Mouse (Mus musculus): ENCODE data around the gene Scd2. TPM values are rescaled to one million over a fixed set of nuclear protein-coding genes. Genes with fewer than 3 reads are reported as not detected.
"Not testable (repeated sequence)": the region's sequence is repeated elsewhere in the genome, so short reads cannot be mapped to it uniquely, and the experiment has no call there.

Gene Scd2
- total RNA-seq, 2 experiments from 2014 or later = 9.4 to 18.9 TPM

DNA sequence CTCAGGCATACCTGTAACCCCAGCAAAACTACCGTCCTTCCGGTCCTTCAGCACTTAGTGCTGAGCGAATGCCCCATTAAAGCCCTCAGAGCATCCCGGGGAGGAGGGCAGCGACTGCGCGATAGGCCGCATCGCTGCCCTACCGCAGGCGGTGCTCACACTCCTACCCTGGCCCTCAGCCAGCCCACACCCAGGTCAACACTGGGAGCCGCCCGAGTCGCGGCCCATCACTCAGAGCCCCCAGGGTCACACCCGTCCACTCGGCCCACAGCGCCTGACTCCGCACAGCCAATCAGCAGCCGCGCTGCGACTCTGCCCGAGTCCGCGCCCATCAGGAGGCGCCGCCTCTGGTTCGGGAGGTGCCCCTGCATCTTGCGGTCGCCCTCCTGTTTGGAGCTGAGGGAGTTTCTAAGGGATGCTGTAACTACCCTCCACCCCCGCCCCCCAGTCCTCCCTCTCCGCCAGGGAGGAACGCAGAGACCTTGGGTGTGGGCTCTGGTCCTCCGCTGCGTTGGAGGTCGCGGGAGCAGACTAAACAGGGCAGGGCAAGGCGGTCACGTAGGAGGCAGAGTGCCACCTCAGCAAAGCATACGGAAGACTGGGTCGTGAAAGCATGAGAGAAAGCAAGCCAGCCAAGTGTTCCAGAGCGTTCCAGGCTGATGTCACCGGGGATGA lies 26.5 kb upstream of the Scd2 start:
- peak; percentile 98 for ATAC-seq (replicated peaks; ENCODE audit: low FRiP score, poor library complexity, severe bottlenecking)

DNA sequence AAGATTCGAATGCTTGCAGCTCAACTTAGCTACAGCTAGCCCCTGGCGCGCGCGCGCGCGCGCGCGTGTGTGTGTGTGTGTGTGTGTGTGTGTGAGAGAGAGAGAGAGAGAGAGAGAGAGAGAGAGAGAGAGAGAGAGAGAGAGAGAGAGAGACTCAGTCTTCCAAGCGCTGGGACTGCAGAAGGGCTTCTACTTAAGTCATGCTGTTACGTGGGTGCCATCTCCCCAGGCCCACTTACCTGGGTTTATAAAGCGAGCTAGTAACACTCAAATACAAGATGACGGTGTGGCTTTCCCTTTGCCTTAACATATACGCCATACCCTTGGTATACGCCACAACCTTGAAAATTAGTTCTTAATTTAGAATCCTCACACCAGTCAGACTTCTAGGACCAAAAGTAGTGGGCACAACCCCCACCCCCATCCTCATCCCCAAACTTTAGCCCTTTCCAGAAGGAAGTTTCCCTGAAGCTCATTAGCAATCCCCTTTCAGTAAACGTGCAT lies 25.9 kb upstream of the Scd2 start:
- ATAC-seq (replicated peaks; ENCODE audit: low FRiP score, poor library complexity, severe bottlenecking) = no peak

DNA sequence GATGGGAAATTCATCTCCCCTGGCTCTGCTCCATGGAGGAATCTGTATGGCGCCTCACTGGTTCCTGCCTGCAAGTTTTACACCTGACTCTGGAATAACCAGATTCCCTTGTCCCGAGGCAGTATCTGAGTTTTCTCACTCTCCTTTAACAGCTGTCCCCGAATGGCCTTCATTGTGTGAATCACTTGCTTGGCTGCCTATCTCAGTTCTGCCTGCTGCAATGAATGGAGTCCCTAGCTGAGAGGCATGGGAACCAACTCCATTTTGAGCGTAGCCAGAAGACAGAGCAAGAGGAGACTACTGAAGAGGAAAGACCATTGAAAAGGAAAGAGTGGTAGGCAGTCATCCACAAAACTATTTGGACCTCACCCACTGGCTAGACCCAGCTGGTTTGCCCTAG lies 19.8 kb upstream of the Scd2 start:
- no peak for ATAC-seq (replicated peaks; ENCODE audit: low FRiP score, poor library complexity, severe bottlenecking)

DNA sequence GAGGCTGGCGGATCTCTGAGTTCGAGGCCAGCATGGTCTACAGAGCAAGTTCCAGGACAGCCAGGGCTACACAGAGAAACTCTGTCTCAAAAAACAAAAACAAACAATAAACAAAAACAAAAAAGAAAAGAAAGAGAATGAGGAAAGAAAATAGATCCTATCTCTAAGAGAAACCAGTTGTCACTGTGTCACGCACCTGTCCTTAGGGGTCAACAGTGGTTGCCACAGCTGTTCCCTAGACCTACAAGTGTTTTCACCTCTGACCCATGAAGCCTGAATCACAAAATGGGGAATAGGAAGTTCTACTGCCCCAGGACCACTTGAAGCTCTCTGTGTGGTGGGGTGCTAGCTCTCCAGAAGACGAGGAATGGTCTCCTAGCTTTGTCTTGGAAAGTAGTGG lies 19.0 kb upstream of the Scd2 start:
- no peak for ATAC-seq (replicated peaks; ENCODE audit: low FRiP score, poor library complexity, severe bottlenecking)

DNA sequence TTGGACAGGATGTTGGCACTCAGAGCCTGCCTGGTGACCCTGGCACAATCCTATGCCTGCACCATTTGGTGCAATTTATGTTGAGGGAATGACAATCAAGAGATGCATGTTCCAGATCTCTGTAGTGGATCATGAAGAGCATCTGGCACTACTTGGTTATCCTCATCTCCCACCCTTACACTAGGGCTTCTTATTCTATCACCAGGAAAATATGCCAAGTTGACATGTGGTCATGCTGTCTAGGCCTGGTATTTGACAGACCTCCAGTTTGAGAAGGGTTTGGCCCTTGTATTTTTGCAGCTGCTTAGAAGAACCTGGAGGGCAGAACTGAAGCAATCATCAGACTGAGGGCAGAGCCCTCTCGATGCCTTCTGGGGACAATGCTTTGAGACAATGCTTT lies 18.1 kb upstream of the Scd2 start:
- no peak for ATAC-seq (replicated peaks; ENCODE audit: low FRiP score, poor library complexity, severe bottlenecking)

DNA sequence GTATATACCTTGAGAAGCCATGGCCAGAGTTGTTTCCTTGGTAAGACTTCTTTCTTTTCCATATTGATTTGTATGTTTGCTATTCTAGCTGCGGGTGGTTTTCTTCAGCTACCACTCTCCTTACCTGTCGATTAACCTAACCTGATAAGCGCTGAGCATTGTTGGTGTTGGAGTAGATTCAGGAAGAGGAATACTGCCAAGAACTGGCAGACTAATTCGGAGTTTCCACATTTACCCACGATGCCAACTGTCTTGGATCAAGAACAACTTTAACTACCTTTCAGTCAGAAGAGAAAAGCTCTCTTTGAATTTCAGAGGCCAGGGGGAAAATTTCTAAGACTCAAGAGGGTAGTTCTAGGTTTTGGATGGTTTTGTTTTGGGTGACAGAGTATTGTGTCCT lies 16.6 kb upstream of the Scd2 start:
- no peak for ATAC-seq (replicated peaks; ENCODE audit: low FRiP score, poor library complexity, severe bottlenecking)

DNA sequence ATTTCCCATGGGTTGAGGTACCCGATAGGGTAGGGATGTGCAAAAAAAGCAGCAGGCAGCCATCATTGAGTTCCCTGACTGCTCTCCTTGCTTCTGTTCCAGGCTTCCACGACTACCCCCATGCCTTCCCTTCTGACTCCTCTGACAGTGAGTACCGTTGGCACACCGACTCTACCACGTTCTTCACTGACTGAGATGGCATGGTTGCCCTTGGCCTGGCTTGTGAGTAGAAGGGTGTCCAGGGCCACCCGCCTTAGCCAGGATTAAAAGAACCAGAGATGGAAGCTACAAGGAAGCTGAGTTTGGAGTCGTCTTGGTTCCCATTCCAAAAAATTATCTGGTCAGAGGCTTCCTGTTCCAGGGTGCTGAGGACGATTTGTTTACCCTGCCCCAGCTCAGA lies 15.5 kb upstream of the Scd2 start:
- no peak for ATAC-seq (replicated peaks; ENCODE audit: low FRiP score, poor library complexity, severe bottlenecking)

DNA sequence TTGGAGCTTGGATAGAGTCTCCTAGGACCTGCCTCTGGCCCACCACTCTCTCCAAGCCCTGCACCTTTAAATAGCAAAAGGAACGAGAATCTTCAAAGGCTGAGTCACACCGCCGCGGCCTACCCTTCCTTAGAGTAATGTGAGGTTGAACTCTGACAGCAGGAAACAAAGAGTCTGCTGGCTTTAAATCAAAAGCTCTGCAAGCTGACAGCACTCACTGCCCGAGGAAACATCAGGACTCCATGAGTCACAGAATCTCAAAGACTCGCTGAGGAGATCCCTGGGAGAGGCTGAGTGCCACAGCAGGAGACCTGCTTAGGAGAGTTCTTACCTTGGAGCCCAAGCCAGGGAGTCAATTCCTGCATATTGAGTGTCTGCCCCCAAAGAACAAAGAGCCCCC lies 12.7 kb upstream of the Scd2 start:
- no peak for ATAC-seq (replicated peaks; ENCODE audit: low FRiP score, poor library complexity, severe bottlenecking)

DNA sequence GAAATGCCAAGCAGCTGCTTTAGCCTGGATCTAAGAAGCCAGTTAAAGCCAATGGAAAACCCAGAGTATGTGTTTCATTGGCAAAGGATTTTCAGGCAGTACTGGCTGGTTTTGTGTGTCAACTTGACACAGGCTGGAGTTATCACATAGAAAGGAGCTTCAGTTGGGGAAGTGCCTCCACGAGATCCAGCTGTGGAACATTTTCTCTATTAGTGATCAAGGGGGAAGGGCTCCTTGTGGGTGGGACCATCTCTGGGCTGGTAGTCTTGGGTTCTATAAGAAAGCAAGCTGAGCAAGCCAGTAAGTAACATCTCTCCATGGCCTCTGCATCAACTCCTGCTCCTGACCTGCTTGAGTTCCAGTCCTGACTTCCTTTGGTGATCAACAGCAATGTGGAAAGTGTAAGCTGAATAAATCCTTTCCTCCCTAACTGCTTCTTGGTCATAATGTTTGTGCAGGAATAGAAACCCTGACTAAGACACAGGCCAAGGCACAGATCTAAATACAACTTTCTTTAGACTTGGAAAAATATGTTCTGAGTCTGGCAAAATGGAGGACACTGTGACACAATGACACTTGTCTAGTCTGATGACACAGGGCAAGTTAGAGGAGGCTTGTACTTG lies 11.5 kb upstream of the Scd2 start:
- ATAC-seq (replicated peaks; ENCODE audit: low FRiP score, poor library complexity, severe bottlenecking) = not testable (repeated sequence)

DNA sequence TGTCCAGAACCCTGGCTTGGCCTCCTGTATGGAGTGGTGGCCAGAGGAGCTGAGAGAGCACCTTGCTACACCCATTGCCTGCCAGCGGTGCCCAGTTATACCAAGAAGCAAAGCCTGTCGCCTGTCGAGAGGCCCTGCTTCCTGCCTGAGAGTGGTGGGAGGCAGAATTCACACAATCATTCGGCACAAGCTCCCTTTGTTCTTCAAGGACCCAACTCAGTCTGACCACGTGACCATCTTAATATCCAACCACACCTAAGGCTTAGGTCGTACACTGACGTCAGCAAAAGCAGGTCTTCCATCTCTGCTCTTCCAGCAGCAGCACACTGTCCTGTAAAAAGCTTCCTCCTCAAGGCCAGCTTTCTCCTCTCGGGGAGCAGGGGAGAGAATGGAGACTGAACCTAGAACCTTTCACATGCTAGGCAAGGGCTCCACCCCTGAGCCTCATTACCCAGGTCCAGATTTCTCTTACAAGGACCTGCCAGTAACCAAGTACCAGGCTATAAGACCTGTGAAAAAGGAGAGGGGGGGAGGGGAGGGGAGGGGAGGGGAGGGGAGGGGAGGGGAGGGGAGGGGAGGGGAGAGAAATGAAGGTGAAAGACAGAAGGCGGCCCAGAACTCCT lies 10.8 kb upstream of the Scd2 start:
- no peak for ATAC-seq (replicated peaks; ENCODE audit: low FRiP score, poor library complexity, severe bottlenecking)

DNA sequence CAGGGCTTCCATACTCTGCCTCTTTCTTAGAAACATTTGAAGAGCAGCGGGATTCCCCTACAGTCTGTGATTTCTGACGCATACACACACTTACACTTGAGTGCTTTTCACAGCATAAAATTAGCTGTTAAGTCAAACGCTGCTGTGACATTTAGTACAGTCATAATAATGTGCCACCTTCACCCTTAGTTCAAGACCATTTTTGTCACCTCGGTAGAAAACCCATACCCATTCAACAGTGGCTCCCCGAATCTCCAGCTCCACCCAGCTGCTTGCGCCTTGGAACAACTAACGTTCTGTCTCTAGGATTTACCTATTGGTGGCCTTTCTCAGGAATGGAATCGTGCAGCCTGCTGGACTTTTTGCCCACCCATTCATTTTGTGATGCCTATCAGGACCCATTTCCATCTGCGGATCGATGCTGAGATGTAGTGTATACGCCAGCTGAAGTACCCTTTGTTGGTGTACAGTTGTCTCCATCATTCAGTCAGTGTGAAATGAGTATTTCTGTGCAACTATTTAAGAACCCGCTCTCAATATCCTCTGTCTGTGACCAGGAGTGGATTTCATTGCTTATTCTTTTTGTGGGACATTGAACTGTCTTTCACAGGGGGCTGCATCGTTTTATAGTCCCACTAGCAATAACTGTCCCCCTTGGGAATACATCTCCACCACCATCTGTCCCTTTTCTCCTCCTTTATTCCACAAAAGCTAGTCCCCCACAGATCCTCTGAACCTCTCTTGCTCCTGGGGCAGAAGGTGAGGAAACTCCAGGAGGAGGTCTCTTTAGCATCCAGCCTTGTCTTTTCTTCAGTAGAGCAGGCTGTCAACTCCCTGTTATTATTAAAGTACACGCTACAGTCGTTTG lies 10.1 kb upstream of the Scd2 start:
- no peak for ATAC-seq (replicated peaks; ENCODE audit: low FRiP score, poor library complexity, severe bottlenecking)

DNA sequence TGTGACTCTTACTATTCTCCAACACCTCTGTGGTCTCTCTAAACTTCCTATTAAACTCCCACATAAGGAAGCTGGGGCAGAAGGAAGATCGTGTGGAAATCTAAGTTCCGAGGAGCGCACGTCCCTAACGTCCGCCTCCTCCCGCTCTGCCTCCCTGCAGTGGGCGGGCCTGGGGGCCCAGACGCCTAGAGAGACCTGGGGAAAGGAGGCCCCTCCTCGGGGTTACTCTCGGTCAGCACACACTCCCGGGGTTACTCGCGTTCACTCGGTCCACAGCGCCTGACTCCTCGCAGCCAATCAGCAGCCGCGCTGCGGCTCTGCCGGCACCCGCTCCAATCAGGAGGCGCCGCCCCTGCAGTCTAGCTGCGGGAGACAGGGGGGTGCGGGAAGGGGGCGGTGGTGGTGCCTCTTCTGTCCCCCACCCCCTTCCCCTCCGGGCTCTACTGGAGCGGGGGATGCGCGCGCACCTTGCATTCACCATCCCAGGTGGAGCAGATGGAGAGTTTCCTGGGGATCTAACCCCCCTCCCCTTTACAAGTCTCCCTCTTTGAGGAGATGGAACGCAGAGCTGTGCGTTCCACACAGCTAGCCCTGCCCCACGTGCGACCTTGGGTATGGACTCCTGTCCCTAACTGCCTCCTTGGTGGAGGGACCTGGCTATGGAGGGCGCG lies 9.3 kb upstream of the Scd2 start:
- peak; percentile 92 for ATAC-seq (replicated peaks; ENCODE audit: low FRiP score, poor library complexity, severe bottlenecking)

DNA sequence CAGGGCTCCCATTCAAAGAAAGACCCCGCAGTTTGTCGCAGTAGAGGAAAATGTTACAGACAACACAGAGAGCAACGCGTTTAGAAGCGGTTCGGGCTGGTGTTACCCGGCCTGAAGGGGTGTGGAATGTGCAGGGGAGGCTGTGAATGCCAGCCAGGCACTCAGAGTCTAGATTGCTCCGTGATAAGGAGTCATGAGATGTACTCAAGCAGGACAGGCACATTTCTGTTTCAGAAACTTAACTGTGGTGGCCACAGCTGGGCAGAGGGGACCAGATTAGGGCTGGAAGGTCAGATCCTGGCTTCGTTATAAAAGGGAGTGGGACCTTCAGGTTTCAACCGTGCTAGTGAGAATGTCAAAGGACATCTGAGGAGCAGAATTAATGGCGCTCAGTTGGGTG lies 8.8 kb upstream of the Scd2 start:
- ATAC-seq (replicated peaks; ENCODE audit: low FRiP score, poor library complexity, severe bottlenecking) = no peak; the same call in 1 of the 2 replicates

DNA sequence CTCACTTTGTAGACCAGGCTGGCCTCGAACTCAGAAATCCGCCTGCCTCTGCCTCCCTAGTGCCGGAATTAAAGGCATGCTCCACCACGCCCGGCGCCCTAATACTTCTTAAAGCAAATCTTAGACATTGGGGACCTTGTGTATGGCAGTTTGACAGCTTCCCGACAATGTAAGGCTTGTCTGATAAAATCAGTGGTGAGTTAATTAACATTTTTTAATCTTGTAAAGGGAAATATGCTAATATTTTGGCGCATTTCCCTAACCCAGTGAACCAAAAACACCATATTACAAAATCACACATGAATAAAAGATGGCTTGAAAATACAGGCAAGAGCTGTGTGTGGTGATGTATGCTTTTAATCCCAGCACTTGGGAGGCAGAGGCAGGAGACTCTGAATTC lies 7.9 kb upstream of the Scd2 start:
- ATAC-seq (replicated peaks; ENCODE audit: low FRiP score, poor library complexity, severe bottlenecking) = no peak

DNA sequence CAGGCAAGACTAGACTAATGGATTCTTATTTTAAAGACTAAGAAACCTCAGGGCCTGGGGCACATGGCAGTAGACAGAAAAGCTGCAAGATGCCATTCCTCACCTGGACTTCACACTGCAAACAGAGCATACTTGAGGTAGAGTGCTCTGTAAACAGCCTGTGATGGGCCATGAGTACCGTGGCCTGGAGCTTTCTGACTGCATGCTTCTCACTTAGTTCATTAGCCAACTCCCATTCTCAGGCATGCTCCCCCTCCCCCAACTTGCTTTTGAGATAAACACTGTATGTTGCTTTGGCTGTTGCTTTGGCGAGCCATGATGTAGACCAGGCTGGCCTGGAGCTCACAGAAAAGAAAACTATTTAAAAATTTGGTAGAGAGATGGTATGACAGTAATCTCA lies 7.4 kb upstream of the Scd2 start:
- ATAC-seq (replicated peaks; ENCODE audit: low FRiP score, poor library complexity, severe bottlenecking) = no peak

DNA sequence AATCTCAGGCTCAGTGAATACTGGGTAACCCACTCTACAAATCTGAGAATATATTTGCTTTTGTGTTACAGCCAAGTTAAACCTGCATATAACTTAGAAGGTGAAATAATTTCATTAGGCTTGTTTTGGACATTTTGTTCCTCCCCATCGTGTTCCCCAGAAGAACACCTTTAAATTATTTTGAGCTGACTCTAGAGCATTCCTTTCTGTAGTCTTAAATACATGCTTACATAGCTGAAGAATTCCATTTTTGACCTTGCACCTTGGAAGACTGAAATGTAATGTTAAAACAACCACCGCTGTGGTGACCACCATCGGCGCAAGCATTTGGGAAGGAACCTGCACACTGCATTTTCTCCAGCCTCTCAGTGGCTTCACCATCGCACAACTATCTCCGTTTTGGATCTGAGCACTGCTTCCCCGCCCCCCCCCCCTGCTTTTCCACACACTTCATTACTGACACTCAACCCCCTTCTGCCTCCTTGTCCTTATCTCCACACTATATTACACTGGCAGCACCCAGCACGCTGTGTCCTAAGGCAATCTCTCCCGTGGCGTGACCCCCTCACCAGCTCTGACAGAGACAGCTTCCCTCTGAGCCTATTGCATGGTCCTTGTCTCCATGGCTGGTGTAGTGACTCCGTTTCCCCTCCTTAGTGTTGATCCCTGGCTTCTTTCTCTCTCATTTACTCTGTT lies 5.9 kb upstream of the Scd2 start:
- no peak for ATAC-seq (replicated peaks; ENCODE audit: low FRiP score, poor library complexity, severe bottlenecking)

DNA sequence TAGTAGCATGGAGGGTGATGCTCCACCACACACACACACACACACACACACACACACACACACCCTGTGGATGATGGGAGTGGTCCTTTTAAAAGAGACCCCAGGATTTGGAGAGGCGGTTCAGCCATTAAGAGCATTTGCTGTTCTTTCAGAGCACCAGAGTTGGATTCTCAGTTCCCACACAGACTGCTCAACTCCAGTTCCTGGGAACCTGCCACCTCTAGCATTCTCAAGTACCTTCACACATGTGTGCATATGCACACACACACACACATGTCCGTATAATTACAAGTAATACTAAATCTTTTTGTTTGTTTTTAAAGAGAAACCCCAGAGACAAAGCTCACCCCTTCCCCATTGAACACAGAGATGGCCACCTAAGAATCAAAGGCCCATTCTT lies 1.4 kb upstream of the Scd2 start:
- no peak for ATAC-seq (replicated peaks; ENCODE audit: low FRiP score, poor library complexity, severe bottlenecking)

DNA sequence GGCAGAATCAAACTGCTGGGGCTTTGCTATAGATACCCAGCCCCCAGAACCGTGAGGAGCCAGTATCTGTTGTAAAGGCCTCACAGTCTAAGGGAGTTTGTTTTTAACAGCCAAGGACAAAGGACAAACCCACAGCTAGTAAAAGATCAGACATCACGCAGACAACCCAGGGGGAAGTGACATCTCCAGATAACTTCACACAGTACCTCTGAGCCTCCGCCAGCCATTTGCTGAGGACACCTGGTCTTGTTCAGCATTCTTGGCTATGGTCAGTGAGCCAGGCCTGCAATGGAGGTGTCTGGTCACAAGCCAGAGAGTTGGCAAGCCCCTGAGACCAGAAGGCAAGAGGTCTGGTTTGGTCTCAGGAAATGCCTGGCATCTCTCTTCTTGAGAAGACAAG lies 991 bp upstream of the Scd2 start:
- no peak for ATAC-seq (replicated peaks; ENCODE audit: low FRiP score, poor library complexity, severe bottlenecking)
